Mouse (Mus musculus) liver, postnatal 0 days (tissue): Measurements from ENCODE around the gene Dlg2.

Experiments used
- CTCF ChIP-seq: sonication (generic); IDR thresholded peaks from 2 replicates; pipeline ENCODE4 v1.5.1; 2016; ENCODE audit warnings: antibody characterized with exemption, low read depth
- EP300 ChIP-seq: IDR thresholded peaks from 2 replicates; pipeline ENCODE4 v1.6.1; 2016; ENCODE audit warnings: antibody characterized with exemption, low read depth, mild to moderate bottlenecking

- TF ChIP-seq EP300, result no peak
- no peak for TF ChIP-seq CTCF
These were observed 677.6 kb downstream of the Dlg2 start for GRCm38 (mm10) chr7:91154096-91154495.
